Mouse (Mus musculus) c-Kit-positive CD71-positive TER-119-negative erythroid progenitor cells, embryonic 14.5 days (primary cell): Measurements from ENCODE around the gene Klk11.

ENCODE experiments used
- DNase-seq: peaks from one replicate; pipeline ENCODE4 v3.0.0-alpha.2; 2013; ENCODE audit warnings: low read depth

Klk11 gene

DNA sequence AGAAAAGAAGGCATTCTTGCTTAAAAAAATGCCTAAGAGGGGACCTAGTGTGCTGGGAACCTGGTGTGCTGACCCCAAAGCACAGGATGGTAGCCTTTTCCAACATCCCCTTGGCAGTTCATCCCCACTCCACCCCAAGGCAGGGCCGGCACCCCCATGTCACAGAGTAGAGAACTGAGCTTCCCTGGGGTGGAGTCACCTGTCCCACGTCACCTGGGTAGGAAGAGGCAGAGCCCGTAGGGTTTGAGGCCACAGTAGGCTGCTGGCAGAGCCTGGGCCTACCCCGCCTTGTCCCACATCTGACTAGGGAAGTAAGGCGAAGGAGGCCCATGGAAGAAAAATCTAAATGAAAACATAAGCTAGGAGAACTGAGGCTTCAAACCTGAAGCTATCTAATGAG is at the start of gene Klk11:
TSS of gene Klk11 (plus strand) at position 241 of the 400 bp plus-strand sequence.
- no peak for DNase-seq

DNA sequence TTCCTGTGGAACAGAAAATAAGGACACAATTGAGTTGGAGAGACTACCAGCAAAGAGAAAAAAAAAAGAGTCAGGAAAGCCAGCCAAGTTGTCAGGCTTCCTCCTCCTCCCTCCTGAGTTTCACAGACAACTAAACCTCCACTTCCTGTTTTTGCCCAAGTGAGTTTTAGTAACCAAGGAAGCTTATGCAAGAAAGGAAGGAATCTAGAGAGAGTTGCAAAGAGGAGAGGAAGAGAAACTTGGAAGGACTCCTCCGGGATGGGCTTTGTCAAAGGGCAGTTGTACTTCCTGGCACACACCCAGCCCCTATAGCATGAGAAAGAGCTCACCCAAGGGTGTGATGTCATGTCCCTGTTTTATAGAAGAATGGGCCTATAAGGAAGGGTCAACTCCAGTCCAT is 26.6 kb upstream of the Klk11 start:
- no peak for DNase-seq

DNA sequence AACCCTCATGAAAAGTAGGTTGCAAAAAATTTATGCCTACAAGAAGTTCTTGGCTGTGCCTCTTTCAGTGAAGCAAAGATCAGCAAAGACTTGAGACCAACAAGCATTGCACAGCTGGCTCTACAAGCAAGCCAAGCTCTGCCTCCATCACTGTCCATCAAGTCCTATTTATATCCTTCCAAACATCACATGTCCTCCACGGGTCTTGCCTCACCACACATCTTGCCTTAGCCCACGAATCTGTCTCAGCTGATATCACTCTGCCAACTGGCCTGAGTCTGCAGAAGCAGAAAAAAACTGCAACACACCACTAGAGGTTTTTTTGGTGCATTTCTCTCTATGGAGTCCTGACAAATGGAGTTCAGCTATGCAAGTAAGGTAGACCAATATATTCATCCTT is 21.6 kb upstream of the Klk11 start:
- no peak for DNase-seq

DNA sequence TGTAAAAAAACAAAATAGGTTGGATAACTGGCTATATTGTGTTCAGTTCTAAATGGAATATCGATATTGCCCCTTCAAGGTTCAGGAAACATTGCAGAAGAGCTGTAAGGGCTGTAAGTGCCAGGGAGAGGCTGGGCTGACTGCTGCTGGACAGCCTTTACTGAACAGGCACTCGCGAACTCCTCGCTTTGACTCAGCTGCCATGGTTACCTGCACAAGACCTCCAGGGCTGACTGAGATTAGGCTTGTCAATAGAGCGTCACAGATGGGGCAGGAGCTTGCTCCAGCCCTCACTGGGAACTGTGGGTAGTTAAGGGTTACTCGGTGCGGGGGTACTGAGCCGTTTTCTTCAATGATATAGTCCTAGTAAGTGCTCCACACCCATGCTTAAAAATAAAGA is 7.9 kb upstream of the Klk11 start:
- DNase-seq, result no peak

DNA sequence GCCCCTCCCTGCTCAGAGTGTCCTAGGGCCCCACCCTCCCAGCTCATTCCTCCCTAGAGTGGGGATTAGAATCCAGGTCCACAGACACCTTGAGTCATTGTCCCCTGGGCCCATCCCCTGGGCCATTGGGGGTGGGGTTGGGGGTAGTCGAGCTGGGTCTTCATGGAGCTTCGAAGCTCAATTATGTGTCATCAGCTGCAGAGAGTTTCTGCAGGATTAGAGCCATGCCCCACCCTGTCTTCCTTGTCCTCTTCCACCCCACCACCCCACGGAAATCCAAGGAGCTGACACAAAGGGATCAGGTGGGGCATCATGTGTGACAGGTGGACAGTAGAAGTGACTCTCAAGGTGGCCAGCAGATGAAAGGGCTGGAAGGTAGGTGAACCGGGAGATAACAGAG is 5.8 kb upstream of the Klk11 start, which contains the start of gene Klk12:
TSS of gene Klk12 (plus strand) at position 301 of the 400 bp plus-strand sequence.
- no peak for DNase-seq

DNA sequence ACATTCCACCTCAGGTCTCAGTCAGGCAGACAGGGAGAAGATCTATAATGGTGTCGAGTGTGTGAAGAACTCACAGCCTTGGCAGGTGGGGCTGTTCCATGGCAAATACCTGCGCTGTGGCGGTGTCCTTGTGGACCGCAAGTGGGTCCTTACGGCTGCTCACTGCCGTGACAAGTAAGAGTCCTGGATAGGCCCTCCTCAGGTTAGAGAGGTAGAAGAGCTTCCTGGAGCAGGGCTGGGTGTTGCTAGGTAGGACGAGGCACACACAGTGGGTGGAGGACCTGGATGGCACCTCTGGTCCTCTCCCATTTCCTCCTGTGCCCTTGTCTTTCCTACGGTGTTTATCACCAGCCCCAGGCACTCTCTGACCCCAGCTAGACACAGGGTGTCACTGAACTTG is 4.8 kb upstream of the Klk11 start:
- DNase-seq, result no peak

DNA sequence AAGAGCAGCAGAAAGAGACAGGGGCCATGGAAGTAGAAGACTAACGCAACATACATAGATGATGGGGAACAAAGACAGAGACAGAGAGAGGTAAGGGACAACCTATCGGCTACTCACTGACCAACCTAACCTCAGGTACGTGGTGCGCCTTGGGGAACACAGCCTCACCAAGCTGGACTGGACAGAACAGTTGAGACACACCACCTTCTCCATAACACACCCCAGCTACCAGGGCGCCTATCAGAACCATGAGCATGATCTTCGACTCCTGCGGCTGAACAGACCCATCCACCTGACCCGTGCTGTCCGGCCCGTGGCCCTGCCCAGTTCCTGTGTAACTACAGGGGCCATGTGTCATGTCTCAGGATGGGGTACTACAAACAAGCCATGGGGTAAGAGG is 3.7 kb upstream of the Klk11 start:
- DNase-seq, result no peak

DNA sequence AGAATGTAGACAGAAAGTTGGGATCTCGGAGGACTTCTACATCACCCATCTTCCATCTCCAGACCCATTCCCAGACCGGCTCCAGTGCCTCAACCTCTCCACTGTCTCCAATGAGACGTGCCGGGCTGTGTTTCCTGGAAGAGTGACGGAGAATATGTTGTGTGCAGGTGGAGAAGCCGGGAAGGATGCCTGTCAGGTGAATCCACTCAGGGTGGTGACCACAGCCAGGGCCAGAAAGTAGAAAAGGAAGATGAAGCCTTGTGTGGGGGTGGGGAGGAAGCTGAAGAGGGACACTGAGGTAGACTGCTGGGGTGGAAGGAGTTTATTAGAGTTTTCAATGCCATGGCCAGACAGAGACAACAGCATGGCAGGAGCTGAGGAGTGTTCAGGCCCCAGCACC is 2.5 kb upstream of the Klk11 start:
- no peak for DNase-seq

DNA sequence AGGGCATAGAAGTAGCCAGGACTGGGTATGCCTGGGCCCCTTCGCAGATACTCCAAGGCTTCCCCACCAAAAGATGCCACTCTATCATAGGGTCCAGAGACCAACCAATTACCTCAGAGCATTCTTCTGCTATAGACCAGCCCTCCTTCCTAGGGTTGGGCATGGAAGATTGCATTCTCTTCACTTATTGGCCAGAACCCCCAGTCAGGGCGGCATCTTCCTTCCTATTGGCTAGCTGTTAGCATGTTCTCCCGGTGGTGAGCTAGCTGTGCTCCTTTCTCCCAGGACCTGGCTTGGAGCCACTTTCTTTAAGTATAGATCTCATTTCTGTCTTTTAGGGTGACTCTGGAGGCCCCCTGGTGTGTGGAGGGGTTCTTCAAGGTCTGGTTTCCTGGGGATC is 1.5 kb upstream of the Klk11 start:
- no peak for DNase-seq

DNA sequence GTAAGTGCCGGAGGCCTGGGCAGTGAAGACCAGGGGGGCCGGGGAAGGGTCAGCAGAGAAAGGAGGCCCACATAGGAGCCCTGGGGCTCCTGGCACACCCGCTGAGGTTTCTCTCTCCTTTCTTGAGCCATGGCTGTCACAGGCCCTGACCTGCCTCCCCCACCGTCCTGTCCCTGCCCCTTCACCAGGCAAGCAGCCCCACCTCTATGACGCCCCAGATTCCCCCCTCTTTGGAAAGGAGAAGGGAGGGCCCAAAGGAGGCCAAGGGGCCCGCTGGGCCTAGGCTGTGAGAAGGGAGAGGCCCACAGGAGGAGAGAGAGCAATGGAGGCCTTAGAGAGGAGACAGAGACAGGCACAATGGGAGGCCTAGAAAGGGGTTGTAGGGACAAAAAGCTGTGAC is 398 bp downstream of the Klk11 start:
- no peak for DNase-seq

DNA sequence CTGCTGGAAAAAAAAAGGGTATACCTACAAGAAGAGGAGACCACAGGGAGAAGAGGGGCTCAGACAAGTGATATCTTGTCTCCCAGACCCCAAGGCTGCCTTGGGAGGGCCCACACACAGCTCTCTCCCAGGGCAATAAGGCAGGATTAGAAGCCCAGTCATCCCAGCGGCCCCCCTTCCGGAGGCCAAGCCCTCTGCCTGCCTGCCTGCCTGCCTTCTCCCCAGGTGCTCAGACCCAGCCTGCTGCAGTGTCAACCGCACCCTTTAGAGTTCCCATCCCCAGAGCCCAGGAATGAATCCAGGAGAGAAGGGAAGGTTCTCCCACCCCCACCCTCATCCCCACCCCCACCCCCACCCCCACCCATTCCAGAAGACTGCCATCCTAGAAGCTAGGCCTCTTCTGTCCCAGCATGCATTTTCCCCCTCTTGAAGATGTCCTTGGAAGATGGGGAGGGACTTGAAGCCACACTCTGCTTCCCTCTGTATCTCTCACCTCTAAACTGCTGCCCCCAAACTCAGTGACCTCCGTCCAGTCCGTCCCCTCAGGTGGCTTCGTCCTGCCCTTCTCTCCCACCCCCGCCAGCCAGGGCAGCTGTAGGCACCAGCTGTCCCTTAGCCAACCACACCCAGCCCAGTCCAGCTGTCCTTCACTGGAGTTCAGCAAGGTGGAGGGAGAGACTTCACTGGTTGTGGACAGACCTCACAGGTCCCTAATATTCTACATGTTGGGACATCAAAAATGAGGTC is 1.1 kb downstream of the Klk11 start:
- no peak for DNase-seq

DNA sequence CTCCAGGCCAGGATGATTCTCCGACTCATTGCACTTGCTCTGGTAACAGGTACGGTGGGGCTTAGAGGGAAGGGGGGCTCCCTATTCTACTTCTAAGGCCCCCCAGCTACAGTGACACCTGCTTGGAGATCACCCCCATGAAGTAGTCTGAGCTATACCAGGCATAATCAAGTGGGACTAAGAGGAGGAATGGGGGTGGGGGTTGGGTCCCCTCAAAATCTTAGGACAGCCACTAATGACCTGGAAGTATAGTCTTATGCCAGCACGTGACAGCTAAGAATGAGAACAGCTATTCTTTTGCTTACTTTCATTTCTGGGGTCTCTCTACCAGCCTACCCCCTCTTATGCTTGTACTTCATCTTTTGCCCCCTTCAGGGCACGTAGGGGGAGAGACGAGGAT is 2.1 kb downstream of the Klk11 start:
- DNase-seq, result no peak

DNA sequence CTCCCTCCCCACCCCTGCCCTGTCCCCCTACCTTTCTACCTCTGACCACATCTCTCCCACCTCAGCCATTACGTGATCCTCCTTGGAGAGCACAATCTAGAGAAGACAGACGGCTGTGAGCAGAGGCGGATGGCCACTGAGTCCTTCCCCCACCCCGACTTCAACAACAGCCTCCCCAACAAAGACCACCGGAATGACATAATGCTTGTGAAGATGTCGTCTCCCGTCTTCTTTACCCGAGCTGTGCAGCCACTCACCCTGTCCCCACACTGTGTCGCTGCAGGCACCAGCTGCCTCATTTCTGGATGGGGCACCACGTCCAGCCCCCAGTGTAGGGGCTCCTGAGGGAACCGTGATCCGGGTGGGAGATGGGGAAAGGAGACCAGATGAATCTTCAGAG is 3.0 kb downstream of the Klk11 start:
- no peak for DNase-seq

DNA sequence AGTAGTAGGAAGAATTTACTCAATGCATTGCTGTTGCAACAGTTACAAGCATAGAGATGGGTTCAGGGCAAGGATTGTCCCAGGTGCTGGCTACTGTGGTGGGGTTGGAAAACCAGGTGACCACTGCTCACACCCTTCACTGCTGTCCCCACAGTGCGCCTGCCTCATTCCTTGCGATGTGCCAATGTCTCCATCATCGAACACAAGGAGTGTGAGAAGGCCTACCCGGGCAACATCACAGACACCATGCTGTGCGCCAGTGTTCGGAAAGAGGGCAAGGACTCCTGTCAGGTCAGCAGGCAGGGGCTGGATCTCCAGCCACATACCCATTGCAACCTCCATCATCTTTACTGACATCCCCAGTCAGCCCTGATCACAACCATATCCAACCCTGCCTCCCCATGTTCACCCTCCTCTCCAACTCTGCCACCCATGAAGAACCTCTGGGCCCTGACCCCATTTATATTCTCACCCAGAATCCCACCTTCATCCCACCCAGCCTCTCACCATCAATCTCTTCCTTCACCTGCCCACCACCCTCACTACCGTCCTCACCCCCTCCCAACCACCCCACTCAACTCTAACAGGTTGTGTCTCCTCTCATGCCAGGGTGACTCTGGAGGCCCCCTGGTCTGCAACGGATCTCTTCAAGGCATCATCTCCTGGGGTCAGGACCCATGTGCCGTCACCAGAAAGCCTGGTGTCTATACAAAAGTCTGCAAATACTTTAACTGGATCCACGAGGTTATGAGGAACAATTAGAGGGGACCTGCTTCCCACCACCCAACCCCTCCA is 4.0 kb downstream of the Klk11 start:
- DNase-seq, result no peak

DNA sequence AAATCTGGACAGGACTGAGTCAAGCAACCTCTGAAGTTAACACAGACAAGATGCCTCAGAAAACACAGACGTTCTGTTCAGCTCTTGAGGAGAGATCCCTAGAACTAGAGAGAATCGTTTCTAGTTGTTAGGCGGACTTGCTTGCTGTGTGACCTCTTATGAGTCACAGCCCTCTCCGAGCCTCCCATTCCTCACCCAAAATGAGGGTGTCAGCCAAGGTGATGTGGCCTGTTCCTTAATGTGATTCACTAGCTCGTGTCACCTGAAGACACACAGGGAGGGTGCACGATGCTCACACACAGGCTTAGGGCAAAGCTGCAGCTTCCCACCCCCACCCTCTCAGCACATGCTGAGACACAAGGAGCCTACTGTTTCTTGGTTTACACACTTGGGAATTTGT is 5.8 kb downstream of the Klk11 start:
- DNase-seq, result no peak

DNA sequence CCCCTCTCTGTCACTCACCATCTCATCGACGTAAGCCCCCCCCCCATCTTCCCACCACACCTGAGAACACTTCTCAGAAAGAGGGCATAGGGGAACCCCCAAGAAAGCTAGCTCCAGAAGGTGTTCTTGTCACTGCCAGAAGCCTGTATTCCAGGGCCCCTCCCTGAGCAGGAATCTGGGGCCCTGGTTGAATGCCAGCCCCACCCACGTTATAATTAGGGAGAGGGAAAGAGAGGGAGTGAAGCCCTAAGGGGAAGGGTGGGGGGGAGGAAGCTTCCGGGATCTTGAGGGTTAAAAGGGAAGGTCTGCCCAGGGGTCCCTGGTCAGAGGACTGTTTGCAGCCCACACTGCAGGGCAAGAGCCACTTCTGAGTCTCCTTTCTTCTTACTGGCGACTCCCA is 6.3 kb downstream of the Klk11 start, which contains the start of gene Klk10:
TSS of gene Klk10 (plus strand) at position 290 of the 400 bp plus-strand sequence.
- no peak for DNase-seq

DNA sequence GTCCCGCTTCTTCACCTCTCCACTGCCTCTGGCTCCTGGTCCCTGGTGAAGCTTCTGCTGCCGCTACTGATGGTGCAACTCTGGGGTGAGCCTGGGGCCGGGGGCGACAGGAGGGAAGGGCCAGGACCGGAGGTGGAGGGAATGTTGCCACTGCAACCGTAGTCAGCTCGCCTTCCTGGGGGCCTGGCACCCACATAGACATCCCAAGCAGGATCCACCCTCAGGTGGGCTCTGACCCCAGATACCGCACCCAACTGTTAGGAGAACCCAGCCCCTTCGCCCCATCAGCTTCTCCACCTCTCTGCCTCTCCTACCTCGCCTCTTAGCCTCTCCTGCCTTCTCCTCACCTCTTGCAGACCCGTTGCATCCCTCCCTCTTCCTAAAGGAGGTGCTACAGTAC is 7.1 kb downstream of the Klk11 start:
- DNase-seq, result no peak

DNA sequence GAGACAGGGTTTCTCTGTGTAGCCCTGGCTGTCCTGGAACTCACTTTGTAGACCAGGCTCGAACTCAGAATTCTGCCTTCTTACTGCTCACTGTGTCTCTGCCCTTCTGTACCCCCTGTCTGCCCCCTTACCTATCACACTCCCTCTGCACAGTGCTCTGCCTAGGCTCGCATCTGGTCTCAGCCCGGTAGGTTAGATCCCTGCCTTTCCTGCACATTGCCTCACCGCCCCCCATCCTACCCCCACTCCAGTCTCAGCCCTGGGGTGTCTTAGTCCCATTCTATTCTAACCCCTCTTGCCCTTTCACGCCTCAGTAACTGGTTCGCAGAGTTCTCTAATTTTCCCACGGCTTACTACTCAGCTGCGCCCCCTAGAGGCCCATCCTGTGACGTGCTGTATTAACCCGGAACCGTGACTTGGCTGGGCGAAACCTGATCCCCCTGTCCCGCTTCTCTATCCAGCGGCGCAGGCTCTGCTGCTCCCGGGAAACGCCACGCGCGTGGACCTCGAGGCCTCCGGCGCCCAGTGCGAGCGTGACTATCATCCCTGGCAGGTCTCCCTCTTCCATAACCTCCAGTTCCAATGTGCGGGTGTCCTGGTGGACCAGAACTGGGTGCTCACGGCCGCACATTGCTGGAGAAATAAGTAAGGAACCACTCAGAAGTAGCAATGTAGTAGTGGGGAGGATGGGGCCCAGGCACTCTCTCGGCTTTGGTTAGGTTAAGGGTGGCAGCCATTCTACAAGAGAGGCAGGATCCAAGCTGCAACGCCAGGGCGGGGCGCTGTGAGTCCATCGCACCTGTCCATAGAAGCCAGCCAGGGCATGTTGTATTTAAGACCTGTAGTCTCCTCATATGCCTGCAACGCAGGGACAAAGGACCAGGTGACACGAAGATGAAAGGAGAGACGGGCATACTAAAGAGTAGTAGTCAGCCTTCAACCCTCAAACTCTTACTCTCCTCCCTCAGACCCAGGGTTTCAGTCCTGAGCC is 8.2 kb downstream of the Klk11 start:
- peak; percentile 20 for DNase-seq

DNA sequence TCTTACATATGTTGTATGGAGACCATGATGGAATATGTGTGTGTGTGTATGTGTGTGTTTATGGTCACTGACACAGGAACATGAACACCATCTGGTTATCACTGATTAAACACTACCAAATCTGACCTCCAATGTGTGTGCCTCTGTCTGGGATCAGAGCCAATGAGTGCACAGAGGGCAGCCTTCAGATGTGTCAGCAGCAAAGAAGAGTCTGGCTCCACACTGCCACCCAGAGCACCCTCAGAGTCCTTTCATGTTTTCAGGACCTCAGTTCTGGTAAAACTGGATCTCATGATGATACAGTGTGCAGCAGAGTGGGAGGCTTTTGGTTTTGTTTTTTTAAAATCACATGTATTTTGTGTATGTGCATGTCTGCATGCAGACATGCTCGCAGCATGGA is 10.9 kb downstream of the Klk11 start:
- DNase-seq, result no peak

DNA sequence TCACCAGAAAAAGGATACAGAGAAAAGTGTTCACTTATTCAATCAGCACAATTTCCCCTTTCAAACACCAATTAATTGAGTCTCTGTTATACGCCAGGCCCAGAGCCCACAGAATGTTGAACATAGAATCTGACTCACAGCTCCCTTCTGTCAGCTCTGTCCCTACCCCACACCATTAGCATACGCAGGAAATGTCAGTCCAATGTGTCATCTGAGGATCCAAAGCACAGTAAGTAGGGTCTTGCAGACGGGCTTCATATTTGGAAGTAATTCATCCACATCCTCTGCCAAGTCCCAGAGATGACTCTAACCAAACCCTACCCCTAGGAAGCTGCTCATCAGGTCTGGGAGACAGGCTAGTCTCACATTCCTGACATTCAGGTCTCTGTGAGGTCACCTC is 13.7 kb downstream of the Klk11 start:
- DNase-seq, result no peak

DNA sequence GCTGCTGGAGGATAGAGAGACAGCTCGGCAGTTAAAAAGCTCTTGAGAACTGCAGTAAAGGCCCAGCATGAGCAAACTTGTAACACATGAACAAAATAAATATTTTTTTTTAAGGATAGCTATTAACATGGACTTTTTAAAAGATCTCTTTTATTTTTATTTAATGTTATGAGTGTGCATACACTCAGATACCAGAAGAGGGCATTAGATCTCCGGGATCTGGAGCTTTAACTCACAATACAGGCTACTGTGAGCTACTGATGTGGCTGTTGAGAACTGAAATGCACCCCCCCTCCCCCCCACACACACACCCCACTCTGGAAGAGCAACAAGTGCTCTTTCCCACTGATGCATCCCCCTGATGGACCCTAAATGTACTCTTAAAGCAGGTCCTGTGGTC is 14.9 kb downstream of the Klk11 start:
- no peak for DNase-seq

DNA sequence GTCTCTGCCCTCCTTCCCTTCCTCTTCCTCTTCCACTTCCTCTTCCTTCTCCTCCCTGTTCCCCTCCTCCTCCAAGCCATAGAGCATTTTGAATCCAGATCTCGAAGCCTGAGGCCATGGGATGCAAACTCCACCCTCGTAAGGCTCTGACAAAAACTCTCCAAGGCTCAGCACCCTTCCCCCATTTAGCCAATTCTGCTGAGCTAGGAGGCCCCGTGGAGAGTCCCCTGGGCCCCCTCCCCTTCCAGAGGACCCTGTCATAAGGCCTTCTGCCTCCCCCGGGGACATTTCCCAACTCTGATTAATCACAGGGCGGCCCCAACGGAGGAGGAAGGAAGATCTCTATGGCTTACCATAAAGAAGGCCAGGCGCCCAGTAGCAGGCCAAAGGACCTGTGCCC is 17.2 kb downstream of the Klk11 start, which contains the start of gene Klk9:
TSS of gene Klk9 (plus strand) at position 301 of the 400 bp plus-strand sequence.
- DNase-seq, result no peak
